Mouse (Mus musculus): ENCODE results near the gene AF366264. TPM values are rescaled to one million over a fixed set of nuclear protein-coding genes. Genes with fewer than 3 reads are reported as not detected.
"Not testable (repeated sequence)": the region's sequence is repeated elsewhere in the genome, so short reads cannot be mapped to it uniquely, and the experiment has no call there.

The AF366264 gene
- polyA plus RNA-seq (2015; fragmentation: Nextera tagmentation; extraction: Ambion mirVana), result not detected in 2 replicates

- H3K9me3 ChIP-seq; H3K9ac ChIP-seq; H3K27ac ChIP-seq (replicated peaks); H3K27me3 ChIP-seq; H3K4me1 ChIP-seq (replicated peaks); H3K4me3 ChIP-seq; H3K4me2 ChIP-seq; H3K36me3 ChIP-seq; ATAC-seq (ENCODE audit: low FRiP score, low read depth): not testable (repeated sequence)
- WGBS, result 86% methylated on average over 5 of the region's 5 CpGs
These were observed at the start of gene AF366264 for GRCm38 (mm10) chr8:13838289-13838688. Gene AF366264 (minus strand): TSS chr8:13838389.

- not testable (repeated sequence) for H3K4me2 ChIP-seq; H3K4me1 ChIP-seq (replicated peaks); H3K36me3 ChIP-seq; H3K9me3 ChIP-seq; H3K27me3 ChIP-seq; H3K27ac ChIP-seq (replicated peaks); H3K9ac ChIP-seq; H3K4me3 ChIP-seq; ATAC-seq (ENCODE audit: low FRiP score, low read depth)
- 60% methylated on average over 1 of the region's 1 CpGs for WGBS
These were observed 5.1 kb upstream of the AF366264 start for GRCm38 (mm10) chr8:13843286-13843685.

- no peak overlapping the region for H3K4me2 ChIP-seq
- no peak overlapping the region for H3K9ac ChIP-seq
- WGBS, result 80% methylated on average over 7 of the region's 7 CpGs
- no peak overlapping the region for H3K4me3 ChIP-seq
- no peak for ATAC-seq (ENCODE audit: low FRiP score, low read depth)
- H3K27ac ChIP-seq (replicated peaks), result no peak overlapping the region
- no peaks in the 10 kb centered on the region for H3K4me1 ChIP-seq (replicated peaks)
- no peaks in the 10 kb centered on the region for H3K27me3 ChIP-seq
- no peaks in the 10 kb centered on the region for H3K36me3 ChIP-seq
- H3K9me3 ChIP-seq, result no peaks in the 10 kb centered on the region
These were observed 9.5 kb downstream of the AF366264 start for GRCm38 (mm10) chr8:13828598-13829172.

- 93% methylated on average over 5 of the region's 5 CpGs for WGBS
- Histone ChIP-seq H3K4me2 (no peak overlapping the region), H3K9me3 (no peaks in the 10 kb centered on the region), H3K4me1 (replicated peaks) (no peaks in the 10 kb centered on the region), H3K4me3 (no peak overlapping the region), H3K9ac (no peak overlapping the region), H3K27me3 (no peaks in the 10 kb centered on the region), H3K27ac (replicated peaks) (no peak overlapping the region), H3K36me3 (peaks cover 38% of the 10 kb centered on the region)
- ATAC-seq (ENCODE audit: low FRiP score, low read depth), result no peak
These were observed 38.6 kb downstream of the AF366264 start for GRCm38 (mm10) chr8:13799566-13799965.

- no peak overlapping the region for H3K4me3 ChIP-seq
- WGBS, result 95% methylated on average over 5 of the region's 5 CpGs
- H3K27me3 ChIP-seq, result no peaks in the 10 kb centered on the region
- no peak overlapping the region for H3K4me2 ChIP-seq
- no peaks in the 10 kb centered on the region for H3K4me1 ChIP-seq (replicated peaks)
- H3K27ac ChIP-seq (replicated peaks), result no peak overlapping the region
- no peak overlapping the region for H3K9ac ChIP-seq
- H3K9me3 ChIP-seq, result no peaks in the 10 kb centered on the region
- H3K36me3 ChIP-seq, result peaks cover 47% of the 10 kb centered on the region
- no peak for ATAC-seq (ENCODE audit: low FRiP score, low read depth)
These were observed 40.5 kb downstream of the AF366264 start for GRCm38 (mm10) chr8:13797676-13798075.

GRCm38 (mm10) chr8:13793746-13794101 is 44.5 kb downstream of the AF366264 start:
- Histone ChIP-seq H3K9ac (no peak overlapping the region), H3K36me3 (peaks cover 62% of the 10 kb centered on the region), H3K4me1 (replicated peaks) (no peaks in the 10 kb centered on the region), H3K27ac (replicated peaks) (no peak overlapping the region), H3K4me3 (no peak overlapping the region), H3K4me2 (no peak overlapping the region), H3K9me3 (no peaks in the 10 kb centered on the region), H3K27me3 (no peaks in the 10 kb centered on the region)
- 94% methylated on average over 11 of the region's 11 CpGs for WGBS
- ATAC-seq (ENCODE audit: low FRiP score, low read depth), result no peak

- Histone ChIP-seq H3K4me3 (no peak overlapping the region), H3K36me3 (peaks cover 59% of the 10 kb centered on the region)
These were observed 45.0 kb downstream of the AF366264 start for GRCm38 (mm10) chr8:13793097-13793745.

GRCm38 (mm10) chr8:13789606-13790005 is 48.6 kb downstream of the AF366264 start:
- Histone ChIP-seq H3K9ac (no peak overlapping the region), H3K36me3 (peaks cover 36% of the 10 kb centered on the region), H3K4me3 (no peak overlapping the region), H3K27ac (replicated peaks) (no peak overlapping the region), H3K9me3 (no peaks in the 10 kb centered on the region), H3K27me3 (no peaks in the 10 kb centered on the region), H3K4me1 (replicated peaks) (peaks cover 13% of the 10 kb centered on the region), H3K4me2 (no peak overlapping the region)
- 96% methylated on average over 8 of the region's 8 CpGs for WGBS
- ATAC-seq (ENCODE audit: low FRiP score, low read depth), result no peak

More at GRCm38 (mm10) chr8:13793097-13793745, 45.0 kb downstream of the AF366264 start:
- Histone ChIP-seq H3K4me1 (replicated peaks) (no peaks in the 10 kb centered on the region), H3K27me3 (no peaks in the 10 kb centered on the region), H3K27ac (replicated peaks) (no peak overlapping the region), H3K4me2 (no peak overlapping the region), H3K9ac (no peak overlapping the region), H3K9me3 (no peaks in the 10 kb centered on the region)
- ATAC-seq (ENCODE audit: low FRiP score, low read depth), result no peak
- 95% methylated on average over 8 of the region's 8 CpGs for WGBS

GRCm38 (mm10) chr8:13785764-13786299 is 52.4 kb downstream of the AF366264 start:
- peaks cover 15% of the 10 kb centered on the region for H3K4me1 ChIP-seq (replicated peaks)
- H3K27me3 ChIP-seq, result no peaks in the 10 kb centered on the region
- H3K36me3 ChIP-seq, result peaks cover 34% of the 10 kb centered on the region
- peak overlapping the region; percentile 94 for H3K9ac ChIP-seq
- H3K4me2 ChIP-seq, result peak overlapping the region; percentile 84
- WGBS, result 0% methylated on average over 43 of the region's 47 CpGs
- peak overlapping the region; percentile 89 for H3K4me3 ChIP-seq
- H3K27ac ChIP-seq (replicated peaks), result peak overlapping the region; percentile 100
- no peaks in the 10 kb centered on the region for H3K9me3 ChIP-seq
- peak; percentile 97 for ATAC-seq (ENCODE audit: low FRiP score, low read depth)

GRCm38 (mm10) chr8:13785250-13785763 is 52.9 kb downstream of the AF366264 start, which contains the start of gene Upf3a:
Gene Upf3a (plus strand): TSS chr8:13785615.
- Histone ChIP-seq H3K27me3 (no peaks in the 10 kb centered on the region), H3K9me3 (no peaks in the 10 kb centered on the region), H3K36me3 (peaks cover 38% of the 10 kb centered on the region), H3K4me3 (peak within 1 kb of the TSS; percentile 89), H3K27ac (replicated peaks) (peak within 1 kb of the TSS; percentile 100), H3K4me1 (replicated peaks) (peaks cover 15% of the 10 kb centered on the region), H3K4me2 (peak within 1 kb of the TSS; percentile 84), H3K9ac (peak within 1 kb of the TSS; percentile 94)
- WGBS, result under 1% methylated on average over 47 of the region's 47 CpGs
- peak; percentile 97 for ATAC-seq (ENCODE audit: low FRiP score, low read depth)

Measured in hindbrain, embryonic 15.5 days (tissue).